Mouse (Mus musculus) hindbrain, embryonic 14.5 days (tissue): ENCODE results near the gene Zfp592. TPM values are rescaled to one million over a fixed set of nuclear protein-coding genes. Genes with fewer than 3 reads are reported as not detected.

Experiments used
- ATAC-seq: fragments of 200-750 bp; cut with Nextera tagmentation; 2 replicates; pipeline ENCODE4 v1.8.0; 2017; ENCODE audit warnings: moderate number of reproducible peaks, mild to moderate bottlenecking, moderate TSS enrichment, moderate library complexity; ENCODE audit not compliant: low FRiP score
- DNase-seq: peaks from one replicate; pipeline ENCODE4 v3.0.0-alpha.2; 2015; ENCODE audit warnings: low spot score
- H3K27ac ChIP-seq: fragments of 300-500 bp; sonication (generic); 2 replicates; pipeline ENCODE4 v1.5.1; 2014; ENCODE audit warnings: mild to moderate bottlenecking, moderate library complexity
- H3K27me3 ChIP-seq: fragments of 300-500 bp; sonication (generic); 2 replicates; pipeline ENCODE4 v1.6.1; 2014; ENCODE audit warnings: mild to moderate bottlenecking, low read length, mixed read lengths; ENCODE audit not compliant: control insufficient read depth, insufficient read depth
- H3K36me3 ChIP-seq: fragments of 300-500 bp; sonication (generic); replicated peaks from 2 replicates; pipeline ENCODE4 v1.6.1; 2014; ENCODE audit not compliant: control insufficient read depth, insufficient read depth
- H3K4me1 ChIP-seq: fragments of 300-500 bp; sonication (generic); replicated peaks from 2 replicates; pipeline ENCODE4 v1.6.1; 2014; ENCODE audit warnings: antibody characterized with exemption, low read length, mixed read lengths; ENCODE audit not compliant: control insufficient read depth, insufficient read depth
- H3K4me2 ChIP-seq: fragments of 300-500 bp; sonication (generic); replicated peaks from 2 replicates; pipeline ENCODE4 v1.6.1; 2014; ENCODE audit warnings: mild to moderate bottlenecking, moderate library complexity
- H3K4me3 ChIP-seq: fragments of 300-500 bp; sonication (generic); replicated peaks from 2 replicates; pipeline ENCODE4 v1.5.1; 2014; ENCODE audit warnings: mild to moderate bottlenecking, low read length
- H3K9ac ChIP-seq: fragments of 300-500 bp; sonication (generic); 2 replicates; pipeline ENCODE4 v1.6.1; 2014
- H3K9me3 ChIP-seq: fragments of 300-500 bp; sonication (generic); 2 replicates; pipeline ENCODE4 v1.6.1; 2016; ENCODE audit warnings: low read length; ENCODE audit not compliant: control insufficient read depth
- WGBS: fragments of 180-500 bp; shearing (Covaris S2); extraction: QIAGEN DNeasy Blood & Tissue Kit; methylation state at CpG from one replicate; pipeline ENCODE4 v1.1.7; 2014; 5-methylcytosine and 5-hydroxymethylcytosine counted together
- polyA plus RNA-seq: library from polyadenylated mRNA; unstranded; fragments of >200 nt; fragmentation: Nextera tagmentation; extraction: Ambion mirVana; gene quantifications from 2 replicates; pipeline ENCODE4 v1.2.1, GENCODE M21; 2014

Gene Zfp592
- polyA plus RNA-seq, 1 experiment from 2014 or later: 10.4 TPM

DNA sequence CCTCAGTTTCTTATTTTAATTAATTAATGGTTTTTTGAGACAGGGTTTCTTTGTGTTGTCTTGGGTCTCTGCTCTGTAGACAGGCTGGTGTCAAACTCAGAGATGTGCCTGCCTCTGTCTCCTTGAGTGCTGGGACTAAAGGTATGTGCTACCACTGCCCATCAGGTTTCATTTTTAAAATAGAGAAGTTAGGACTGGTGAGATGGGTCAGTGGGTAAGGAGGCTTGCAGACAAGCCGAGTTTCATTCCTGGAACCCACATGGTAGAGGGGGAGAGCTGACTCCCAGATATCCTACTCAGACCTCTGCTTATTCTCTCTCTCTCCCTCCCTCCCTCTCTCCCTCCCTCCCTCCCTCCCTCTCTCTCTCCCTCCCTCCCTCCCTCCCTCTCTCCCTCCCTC lies 12.5 kb downstream of the Zfp592 start:
- Histone ChIP-seq H3K4me2 (no peak overlapping the region), H3K9ac (no peak overlapping the region), H3K36me3 (peaks cover 18% of the 10 kb centered on the region), H3K27me3 (no peaks in the 10 kb centered on the region), H3K27ac (no peak overlapping the region), H3K9me3 (no peaks in the 10 kb centered on the region), H3K4me3 (no peak overlapping the region), H3K4me1 (0 out of 2 replicates have a peak, but pooled peaks cover 4% of the 10 kb centered on the region)
- no peak for ATAC-seq
- DNase-seq: no peak
- 77% methylated on average over 1 of the region's 1 CpGs for WGBS

GRCm38 (mm10) chr7:81008285-81008684 lies 14.8 kb downstream of the Zfp592 start:
- Histone ChIP-seq H3K4me3 (no peak overlapping the region), H3K4me1 (0 out of 2 replicates have a peak, but pooled peaks cover 4% of the 10 kb centered on the region), H3K9ac (no peak overlapping the region), H3K9me3 (no peaks in the 10 kb centered on the region), H3K36me3 (peaks cover 25% of the 10 kb centered on the region), H3K27me3 (no peaks in the 10 kb centered on the region), H3K27ac (no peak overlapping the region), H3K4me2 (no peak overlapping the region)
- no peak for ATAC-seq
- DNase-seq: no peak
- 88% methylated on average over 3 of the region's 3 CpGs for WGBS

- no peaks in the 10 kb centered on the region for H3K9me3 ChIP-seq
- DNase-seq: no peak
- peaks cover 25% of the 10 kb centered on the region for H3K36me3 ChIP-seq
- H3K27me3 ChIP-seq: no peaks in the 10 kb centered on the region
- no peak overlapping the region for H3K4me2 ChIP-seq
- 91% methylated on average over 3 of the region's 3 CpGs for WGBS
- H3K4me3 ChIP-seq: no peak overlapping the region
- no peak for ATAC-seq
- no peak overlapping the region for H3K9ac ChIP-seq
- H3K4me1 ChIP-seq: no peaks in the 10 kb centered on the region
- no peak overlapping the region for H3K27ac ChIP-seq
Measured at GRCm38 (mm10) chr7:81011576-81011975, 18.1 kb downstream of the Zfp592 start.

DNA sequence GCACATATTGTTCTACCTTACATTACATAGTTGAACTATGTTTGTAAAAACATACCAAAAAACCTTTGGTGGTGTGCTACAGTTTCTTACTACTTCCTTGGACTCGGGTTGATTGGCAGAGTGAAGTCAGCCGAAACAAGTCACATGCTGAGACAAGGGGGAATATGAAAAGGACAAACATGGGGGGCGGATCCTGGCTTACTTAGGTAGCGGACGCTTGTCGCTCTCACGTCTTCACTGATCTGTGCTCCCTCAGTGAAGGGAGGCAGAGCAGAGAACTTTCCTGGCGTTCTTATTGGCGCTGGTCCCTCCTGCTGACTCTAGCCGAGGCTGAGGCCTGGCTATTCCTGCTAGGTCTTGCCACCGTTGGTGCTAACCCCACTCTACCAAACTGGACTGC lies 26.8 kb downstream of the Zfp592 start:
- ATAC-seq (no peak), DNase-seq (no peak)
- peaks cover 25% of the 10 kb centered on the region for H3K36me3 ChIP-seq
- no peak overlapping the region for H3K27ac ChIP-seq
- H3K4me2 ChIP-seq: no peak overlapping the region
- no peaks in the 10 kb centered on the region for H3K4me1 ChIP-seq
- no peaks in the 10 kb centered on the region for H3K27me3 ChIP-seq
- H3K4me3 ChIP-seq: no peak overlapping the region
- H3K9ac ChIP-seq: no peak overlapping the region
- 36% methylated on average over 11 of the region's 11 CpGs for WGBS
- no peaks in the 10 kb centered on the region for H3K9me3 ChIP-seq

DNA sequence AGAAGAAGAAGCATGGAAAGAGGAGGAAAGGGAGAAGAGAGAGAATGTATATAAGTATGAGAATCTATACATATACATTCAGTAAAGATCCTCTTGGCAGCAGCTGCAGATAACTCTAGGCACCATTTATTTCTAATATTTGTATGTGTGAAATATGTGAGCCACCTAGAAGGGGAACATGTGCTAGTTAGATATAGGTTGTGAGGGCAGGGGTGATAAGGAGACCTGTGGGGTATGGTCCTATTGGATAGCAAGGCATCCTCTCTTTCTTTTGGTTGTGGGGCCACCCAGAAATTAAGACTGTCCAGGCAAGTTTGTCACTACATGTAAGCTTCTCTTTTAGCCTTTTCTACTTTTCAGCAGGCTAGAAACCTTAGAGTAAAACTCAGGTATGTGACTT lies 29.2 kb downstream of the Zfp592 start:
- Histone ChIP-seq H3K9me3 (no peaks in the 10 kb centered on the region), H3K27me3 (no peaks in the 10 kb centered on the region), H3K36me3 (peaks cover 41% of the 10 kb centered on the region), H3K4me3 (no peak overlapping the region), H3K4me2 (no peak overlapping the region), H3K27ac (no peak overlapping the region), H3K9ac (no peak overlapping the region), H3K4me1 (no peaks in the 10 kb centered on the region)
- no peak for DNase-seq
- no peak for ATAC-seq

- DNase-seq (no peak), ATAC-seq (no peak)
- Histone ChIP-seq H3K27me3 (no peaks in the 10 kb centered on the region), H3K36me3 (peaks cover 52% of the 10 kb centered on the region), H3K27ac (no peak overlapping the region), H3K9me3 (no peaks in the 10 kb centered on the region), H3K9ac (no peak overlapping the region), H3K4me1 (no peaks in the 10 kb centered on the region), H3K4me3 (no peak overlapping the region), H3K4me2 (no peak overlapping the region)
- 65% methylated on average over 5 of the region's 5 CpGs for WGBS
Measured at GRCm38 (mm10) chr7:81024118-81024517, 30.6 kb downstream of the Zfp592 start.

DNA sequence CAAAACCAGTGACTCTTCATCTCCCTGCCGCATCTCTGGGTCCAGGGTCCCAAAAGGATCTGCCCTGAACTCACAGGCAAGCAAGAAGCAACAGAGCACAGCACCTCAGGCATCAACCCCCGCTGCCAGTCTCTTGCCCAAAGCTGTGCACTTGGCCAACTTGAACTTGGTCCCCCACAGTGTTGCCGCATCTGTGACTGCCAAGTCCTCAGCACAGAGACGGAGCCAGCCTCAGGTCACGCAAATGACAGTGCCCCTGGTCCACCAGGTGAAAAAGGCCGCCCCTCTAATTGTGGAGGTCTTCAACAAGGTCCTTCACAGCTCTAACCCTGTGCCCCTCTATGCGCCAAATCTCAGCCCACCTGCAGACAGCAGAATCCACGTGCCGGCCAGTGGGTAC lies 31.2 kb downstream of the Zfp592 start:
- no peaks in the 10 kb centered on the region for H3K9me3 ChIP-seq
- no peaks in the 10 kb centered on the region for H3K4me1 ChIP-seq
- H3K4me2 ChIP-seq: no peak overlapping the region
- 95% methylated on average over 9 of the region's 9 CpGs for WGBS
- no peaks in the 10 kb centered on the region for H3K27me3 ChIP-seq
- no peak for DNase-seq
- no peak overlapping the region for H3K27ac ChIP-seq
- H3K9ac ChIP-seq: no peak overlapping the region
- ATAC-seq: no peak
- peaks cover 58% of the 10 kb centered on the region for H3K36me3 ChIP-seq
- H3K4me3 ChIP-seq: no peak overlapping the region

- no peaks in the 10 kb centered on the region for H3K4me1 ChIP-seq
- H3K27me3 ChIP-seq: no peaks in the 10 kb centered on the region
- WGBS: 99% methylated on average over 2 of the region's 2 CpGs
- DNase-seq (no peak), ATAC-seq (no peak)
- peaks cover 69% of the 10 kb centered on the region for H3K36me3 ChIP-seq
- no peak overlapping the region for H3K9ac ChIP-seq
- no peaks in the 10 kb centered on the region for H3K9me3 ChIP-seq
- no peak overlapping the region for H3K4me3 ChIP-seq
- H3K27ac ChIP-seq: no peak overlapping the region
- H3K4me2 ChIP-seq: no peak overlapping the region
Measured at GRCm38 (mm10) chr7:81025751-81026150, 32.3 kb downstream of the Zfp592 start.

GRCm38 (mm10) chr7:81039711-81040110 lies 46.2 kb downstream of the Zfp592 start:
- Histone ChIP-seq H3K27ac (no peak overlapping the region), H3K36me3 (peaks cover 87% of the 10 kb centered on the region), H3K4me3 (no peak overlapping the region), H3K4me2 (no peak overlapping the region), H3K9me3 (no peaks in the 10 kb centered on the region), H3K9ac (no peak overlapping the region), H3K4me1 (no peaks in the 10 kb centered on the region), H3K27me3 (no peaks in the 10 kb centered on the region)
- no peak for DNase-seq
- WGBS: 91% methylated on average over 2 of the region's 2 CpGs
- no peak for ATAC-seq

- no peak overlapping the region for H3K4me2 ChIP-seq
- H3K27me3 ChIP-seq: no peaks in the 10 kb centered on the region
- no peaks in the 10 kb centered on the region for H3K4me1 ChIP-seq
- H3K9ac ChIP-seq: no peak overlapping the region
- H3K4me3 ChIP-seq: no peak overlapping the region
- H3K9me3 ChIP-seq: no peaks in the 10 kb centered on the region
- H3K36me3 ChIP-seq: peaks cover 74% of the 10 kb centered on the region
- 80% methylated on average over 5 of the region's 5 CpGs for WGBS
- H3K27ac ChIP-seq: no peak overlapping the region; the same call in 1 of the 2 replicates
- ATAC-seq (no peak), DNase-seq (no peak)
Measured at GRCm38 (mm10) chr7:81043023-81043620, 49.6 kb downstream of the Zfp592 start.
